ENCODE assay signal across 7 mouse cellular contexts in the genomic region with DNA sequence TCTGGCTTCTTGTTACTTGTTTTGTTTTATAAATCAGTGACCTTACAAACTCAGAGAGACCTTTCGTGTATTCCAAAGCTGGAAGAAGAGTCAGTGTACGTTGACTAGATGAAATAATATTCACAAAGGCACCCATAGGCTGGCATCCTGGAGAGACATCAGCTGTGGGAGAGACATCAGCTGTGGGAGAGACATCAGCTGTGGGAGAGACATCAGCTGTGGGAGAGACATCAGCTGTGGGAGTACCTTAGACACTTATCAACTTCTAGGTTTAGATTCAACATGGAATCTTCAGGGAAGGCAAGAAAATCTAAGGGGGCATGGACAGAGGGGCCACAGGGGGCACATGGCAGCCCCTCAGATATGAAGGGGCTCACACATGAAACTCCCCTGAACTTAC. TPM values are rescaled to one million over a fixed set of nuclear protein-coding genes. Genes with fewer than 3 reads are reported as not detected.
"Had no signal": no experiment of that assay in that cellular context is flagged by ENCODE, and none has a peak within 500 bp of the region (broad histone marks: within the 10 kb centered on the region; RNA-seq: fewer than 3 reads in every experiment).

No protein-coding gene starts in this region.

- H3K27ac ChIP-seq: neural tube, embryonic 13.5 days; neural tube, embryonic 15.5 days; stomach, embryonic 15.5 days; stomach, postnatal 0 days had no signal

- H3K36me3 ChIP-seq: neural tube, embryonic 13.5 days; neural tube, embryonic 15.5 days; stomach, embryonic 15.5 days had no signal

- H3K4me3 ChIP-seq: neural tube, embryonic 13.5 days; neural tube, embryonic 15.5 days; stomach, embryonic 15.5 days had no signal

- H3K4me2 ChIP-seq: neural tube, embryonic 13.5 days; neural tube, embryonic 15.5 days; stomach, embryonic 15.5 days had no signal

- H3K9ac ChIP-seq: neural tube, embryonic 13.5 days; neural tube, embryonic 15.5 days; stomach, embryonic 15.5 days had no signal

- H3K27me3 ChIP-seq: neural tube, embryonic 15.5 days; stomach, embryonic 15.5 days had no signal

- H3K4me1 ChIP-seq: stomach, embryonic 15.5 days had no signal

- H3K9me3 ChIP-seq: neural tube, embryonic 13.5 days; neural tube, embryonic 15.5 days; stomach, embryonic 15.5 days had no signal

RNA-seq across cellular contexts. Expression of a gene that starts 19.5 kb away (rescaled TPM):
- polyA plus RNA-seq: spleen, adult 2 months; thymus, postnatal 0 days had no signal

RNA-seq across cellular contexts. Expression of a gene that starts 43.8 kb away (rescaled TPM):
- polyA plus RNA-seq: small intestine, adult 2 months; spleen, adult 2 months had no signal
